Mouse (Mus musculus): ENCODE results near the gene Smad6.

DNA sequence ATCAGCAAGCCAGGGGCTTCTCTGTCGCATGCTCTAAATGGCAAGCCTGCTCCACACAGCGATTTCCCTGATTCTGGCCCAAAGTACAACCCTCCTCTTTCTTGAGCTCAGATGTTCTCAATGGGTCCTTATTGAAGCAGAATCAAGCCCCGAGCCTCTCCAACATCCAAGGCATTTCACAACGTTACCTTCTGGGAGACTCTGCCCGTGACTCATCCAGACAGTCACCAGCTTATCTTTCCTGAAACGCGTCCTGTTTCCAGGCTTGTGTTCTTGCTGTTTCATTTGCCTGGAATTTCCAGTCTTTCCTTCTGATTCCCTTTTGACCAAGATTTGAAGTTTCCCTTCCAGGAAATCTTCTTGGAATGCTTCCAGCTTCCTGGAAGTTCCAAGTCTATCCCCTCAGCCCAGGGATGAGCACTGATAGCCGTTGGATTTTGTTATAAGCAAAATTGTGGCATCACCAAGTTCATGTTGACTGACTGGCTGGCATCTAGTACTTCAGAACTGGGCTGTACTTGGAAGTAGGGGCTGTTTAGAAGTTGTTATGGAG lies 28.7 kb upstream of the Smad6 start:
- no peak for TF ChIP-seq CTCF (IDR thresholded peaks at IDR 0.05; ENCODE audit: low read depth, low read length)
- no peak for TF ChIP-seq POLR2A (IDR thresholded peaks at IDR 0.05; ENCODE audit: extremely low read depth, insufficient read depth, low read length)
